Mouse (Mus musculus) forebrain, embryonic 14.5 days (tissue): Measurements from ENCODE around the gene Klhl2. TPM values are rescaled to one million over a fixed set of nuclear protein-coding genes. Genes with fewer than 3 reads are reported as not detected.

Experiments used
- ATAC-seq: fragments of 200-750 bp; cut with Nextera tagmentation; 2 replicates; pipeline ENCODE4 v1.8.0; 2017; ENCODE audit warnings: mild to moderate bottlenecking, moderate library complexity
- DNase-seq: peaks from one replicate; pipeline ENCODE4 v3.0.0-alpha.2; 2015; ENCODE audit warnings: low spot score
- H3K27ac ChIP-seq: fragments of 300-500 bp; sonication (generic); 2 replicates; pipeline ENCODE4 v1.5.1; 2014; ENCODE audit warnings: low read depth, mild to moderate bottlenecking, control low read depth, low read length, moderate library complexity
- H3K27me3 ChIP-seq: fragments of 300-500 bp; sonication (generic); replicated peaks from 2 replicates; pipeline ENCODE4 v1.6.1; 2014; ENCODE audit warnings: low read length, control low read depth, mixed read lengths; ENCODE audit not compliant: control insufficient read depth, insufficient read depth
- H3K36me3 ChIP-seq: fragments of 300-500 bp; sonication (generic); 2 replicates; pipeline ENCODE4 v1.6.1; 2014; ENCODE audit warnings: low read length, control low read depth; ENCODE audit not compliant: control insufficient read depth, insufficient read depth
- H3K4me1 ChIP-seq: fragments of 300-500 bp; sonication (generic); 2 replicates; pipeline ENCODE4 v1.6.1; 2014; ENCODE audit warnings: antibody characterized with exemption, low read length, control low read depth; ENCODE audit not compliant: control insufficient read depth, insufficient read depth
- H3K4me2 ChIP-seq: fragments of 300-500 bp; sonication (generic); 2 replicates; pipeline ENCODE4 v1.6.1; 2014; ENCODE audit warnings: mild to moderate bottlenecking, control low read depth, low read length
- H3K4me3 ChIP-seq: fragments of 300-500 bp; sonication (generic); 2 replicates; pipeline ENCODE4 v1.5.1; 2014; ENCODE audit warnings: low read depth, low read length, control low read depth
- H3K9ac ChIP-seq: fragments of 300-500 bp; sonication (generic); 2 replicates; pipeline ENCODE4 v1.6.1; 2014; ENCODE audit warnings: mild to moderate bottlenecking, low read length, control low read depth, moderate library complexity
- H3K9me3 ChIP-seq: fragments of 300-500 bp; sonication (generic); replicated peaks from 2 replicates; pipeline ENCODE4 v1.6.1; 2016; ENCODE audit warnings: low read length, control low read depth, mixed read lengths; ENCODE audit not compliant: control insufficient read depth
- WGBS: fragments of 180-500 bp; shearing (Covaris S2); extraction: QIAGEN DNeasy Blood & Tissue Kit; methylation state at CpG from one replicate; pipeline ENCODE4 v1.1.7; 2014; 5-methylcytosine and 5-hydroxymethylcytosine counted together
- polyA plus RNA-seq: library from polyadenylated mRNA; unstranded; fragments of >200 nt; fragmentation: Nextera tagmentation; extraction: Ambion mirVana; gene quantifications from 2 replicates; pipeline ENCODE4 v1.2.1, GENCODE M21; 2014

The Klhl2 gene
- polyA plus RNA-seq, 1 experiment from 2014 or later, result 16.3 TPM

- no peaks in the 10 kb centered on the region for H3K9me3 ChIP-seq
- H3K27me3 ChIP-seq, result no peaks in the 10 kb centered on the region
- H3K4me2 ChIP-seq, result no peak overlapping the region
- peak; percentile 69 for DNase-seq
- H3K4me3 ChIP-seq, result no peak overlapping the region
- peaks cover 14% of the 10 kb centered on the region for H3K36me3 ChIP-seq
- WGBS, result 31% methylated on average over 1 of the region's 1 CpGs
- ATAC-seq, result peak; percentile 47; the same call in 1 of the 2 replicates
- no peak overlapping the region for H3K27ac ChIP-seq
- H3K9ac ChIP-seq, result no peak overlapping the region
- peaks cover 8% of the 10 kb centered on the region; the same call in 1 of the 2 replicates for H3K4me1 ChIP-seq
These were observed 110.9 kb downstream of the Klhl2 start for GRCm38 (mm10) chr8:64738916-64739315.

GRCm38 (mm10) chr8:64736767-64737323 is 113.0 kb downstream of the Klhl2 start:
- WGBS, result 88% methylated on average over 3 of the region's 3 CpGs
- DNase-seq (no peak), ATAC-seq (no peak)
- Histone ChIP-seq H3K4me1 (peaks cover 10% of the 10 kb centered on the region; the same call in 1 of the 2 replicates), H3K4me2 (no peak overlapping the region), H3K27ac (no peak overlapping the region), H3K9me3 (no peaks in the 10 kb centered on the region), H3K9ac (no peak overlapping the region), H3K27me3 (no peaks in the 10 kb centered on the region), H3K36me3 (peaks cover 9% of the 10 kb centered on the region; the same call in 1 of the 2 replicates), H3K4me3 (no peak overlapping the region)

DNA sequence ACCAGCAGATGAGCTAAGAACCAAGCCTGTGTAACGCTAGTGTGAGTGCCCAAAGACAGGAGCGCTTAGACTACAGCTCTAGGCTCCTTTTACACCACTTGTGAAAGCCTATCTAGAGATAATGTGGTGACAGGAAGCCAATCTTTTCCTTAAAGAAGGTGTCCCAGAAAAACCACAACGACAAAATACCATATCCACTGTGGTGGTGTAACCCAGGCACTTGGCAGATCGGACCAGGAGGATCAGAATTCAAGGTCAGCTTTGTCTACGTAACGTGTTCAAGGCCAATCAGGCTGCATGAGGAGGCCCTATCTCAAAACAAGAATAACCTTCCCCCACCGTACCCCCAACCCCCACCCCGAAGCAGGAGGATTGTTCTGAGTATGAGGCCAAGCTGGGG is 114.7 kb downstream of the Klhl2 start:
- Histone ChIP-seq H3K27ac (no peak overlapping the region), H3K27me3 (no peaks in the 10 kb centered on the region), H3K4me3 (no peak overlapping the region), H3K36me3 (peaks cover 7% of the 10 kb centered on the region), H3K4me2 (no peak overlapping the region), H3K9me3 (no peaks in the 10 kb centered on the region), H3K9ac (no peak overlapping the region), H3K4me1 (peaks cover 18% of the 10 kb centered on the region; the same call in 1 of the 2 replicates)
- 90% methylated on average over 8 of the region's 8 CpGs for WGBS
- DNase-seq (no peak), ATAC-seq (no peak)

GRCm38 (mm10) chr8:64733271-64733943 is 116.4 kb downstream of the Klhl2 start, which contains the start of gene Msmo1:
TSS of gene Msmo1 (minus strand) at chr8:64733792.
- Histone ChIP-seq H3K27me3 (no peaks in the 10 kb centered on the region), H3K4me3 (peak within 1 kb of the TSS; percentile 63), H3K9ac (peak within 1 kb of the TSS; percentile 78), H3K4me2 (peak within 1 kb of the TSS; percentile 54), H3K27ac (peak within 1 kb of the TSS; percentile 79), H3K4me1 (peaks cover 13% of the 10 kb centered on the region; the same call in 1 of the 2 replicates), H3K9me3 (no peaks in the 10 kb centered on the region), H3K36me3 (peaks cover 13% of the 10 kb centered on the region)
- DNase-seq (peak; percentile 99), ATAC-seq (peak; percentile 100)
- under 1% methylated on average over 60 of the region's 60 CpGs for WGBS

GRCm38 (mm10) chr8:64732596-64732995 is 117.2 kb downstream of the Klhl2 start:
- 6% methylated on average over 9 of the region's 9 CpGs for WGBS
- ATAC-seq (no peak), DNase-seq (no peak)
- Histone ChIP-seq H3K27ac (no peak overlapping the region), H3K9me3 (no peaks in the 10 kb centered on the region), H3K27me3 (no peaks in the 10 kb centered on the region), H3K36me3 (peaks cover 19% of the 10 kb centered on the region), H3K4me2 (peak overlapping the region; percentile 54), H3K4me3 (peak overlapping the region; percentile 63), H3K4me1 (peaks cover 13% of the 10 kb centered on the region; the same call in 1 of the 2 replicates), H3K9ac (peak overlapping the region; percentile 78)

DNA sequence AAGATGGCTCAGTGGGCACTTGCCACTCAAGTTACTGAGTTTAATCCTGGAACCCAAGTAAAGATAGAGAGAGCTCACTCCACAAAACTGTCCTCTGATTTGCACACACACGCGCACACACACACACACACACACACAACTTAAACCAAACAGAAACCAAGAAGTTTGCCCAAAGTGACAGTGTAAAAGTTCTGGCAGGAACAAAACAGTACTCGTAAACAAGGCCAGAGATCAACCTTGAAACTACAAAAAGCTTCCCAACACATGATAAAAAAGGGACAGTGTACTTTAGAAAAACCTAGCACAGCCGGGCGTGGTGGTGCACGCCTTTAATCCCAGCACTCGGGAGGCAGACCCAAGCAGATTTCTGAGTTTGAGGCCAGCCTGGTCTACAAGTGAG is 121.7 kb downstream of the Klhl2 start:
- H3K4me3 ChIP-seq, result no peak overlapping the region
- H3K9me3 ChIP-seq, result no peaks in the 10 kb centered on the region
- H3K4me2 ChIP-seq, result no peak overlapping the region
- peaks cover 59% of the 10 kb centered on the region for H3K36me3 ChIP-seq
- H3K9ac ChIP-seq, result no peak overlapping the region
- DNase-seq (no peak), ATAC-seq (no peak)
- WGBS, result 89% methylated on average over 7 of the region's 7 CpGs
- no peak overlapping the region for H3K27ac ChIP-seq
- no peaks in the 10 kb centered on the region for H3K27me3 ChIP-seq
- H3K4me1 ChIP-seq, result peaks cover 10% of the 10 kb centered on the region; the same call in 1 of the 2 replicates

GRCm38 (mm10) chr8:64726190-64726695 is 123.6 kb downstream of the Klhl2 start:
- Histone ChIP-seq H3K9me3 (no peaks in the 10 kb centered on the region), H3K4me3 (no peak overlapping the region), H3K9ac (no peak overlapping the region), H3K4me2 (no peak overlapping the region), H3K4me1 (peaks cover 5% of the 10 kb centered on the region; the same call in 1 of the 2 replicates), H3K27ac (no peak overlapping the region), H3K27me3 (no peaks in the 10 kb centered on the region), H3K36me3 (peaks cover 73% of the 10 kb centered on the region)
- WGBS, result 90% methylated on average over 4 of the region's 4 CpGs
- no peak for DNase-seq
- ATAC-seq, result no peak

GRCm38 (mm10) chr8:64723206-64723605 is 126.6 kb downstream of the Klhl2 start:
- no peak overlapping the region for H3K9ac ChIP-seq
- H3K9me3 ChIP-seq, result no peaks in the 10 kb centered on the region
- no peak overlapping the region for H3K4me2 ChIP-seq
- no peak overlapping the region for H3K4me3 ChIP-seq
- no peaks in the 10 kb centered on the region for H3K27me3 ChIP-seq
- WGBS, result 92% methylated on average over 2 of the region's 2 CpGs
- H3K36me3 ChIP-seq, result peaks cover 89% of the 10 kb centered on the region
- no peak overlapping the region for H3K27ac ChIP-seq
- no peak for ATAC-seq
- no peaks in the 10 kb centered on the region for H3K4me1 ChIP-seq
- no peak for DNase-seq

GRCm38 (mm10) chr8:64717868-64718267 is 131.9 kb downstream of the Klhl2 start:
- Histone ChIP-seq H3K4me1 (no peaks in the 10 kb centered on the region), H3K4me2 (no peak overlapping the region), H3K4me3 (no peak overlapping the region), H3K27ac (no peak overlapping the region), H3K9ac (no peak overlapping the region), H3K36me3 (peaks cover 69% of the 10 kb centered on the region), H3K27me3 (no peaks in the 10 kb centered on the region), H3K9me3 (no peaks in the 10 kb centered on the region)
- 84% methylated on average over 7 of the region's 7 CpGs for WGBS
- ATAC-seq (no peak), DNase-seq (no peak)
